Mouse (Mus musculus) stomach, embryonic 14.5 days (tissue): ENCODE data around the gene Fam199x. TPM values are rescaled to one million over a fixed set of nuclear protein-coding genes. Genes with fewer than 3 reads are reported as not detected.

Source experiments
- ATAC-seq: fragments of 200-750 bp; cut with Nextera tagmentation; 2 replicates; pipeline ENCODE4 v1.8.0; 2017; ENCODE audit warnings: low read depth, moderate TSS enrichment; ENCODE audit not compliant: insufficient number of reproducible peaks, insufficient read depth, low FRiP score
- H3K27ac ChIP-seq: fragments of 300-500 bp; sonication (generic); 2 replicates; pipeline ENCODE4 v1.5.1; 2014; ENCODE audit warnings: mild to moderate bottlenecking, low read length, moderate library complexity, mixed read lengths
- H3K27me3 ChIP-seq: fragments of 300-500 bp; sonication (generic); 2 replicates; pipeline ENCODE4 v1.6.1; 2014; ENCODE audit warnings: low read length, control low read depth, mixed read lengths; ENCODE audit not compliant: control insufficient read depth, insufficient read depth
- H3K36me3 ChIP-seq: fragments of 300-500 bp; sonication (generic); 2 replicates; pipeline ENCODE4 v1.6.1; 2014; ENCODE audit warnings: mild to moderate bottlenecking, control low read depth, low read length, moderate library complexity, mixed read lengths; ENCODE audit not compliant: control insufficient read depth, insufficient read depth
- H3K4me1 ChIP-seq: fragments of 300-500 bp; sonication (generic); 2 replicates; pipeline ENCODE4 v1.6.1; 2014; ENCODE audit warnings: low read length, control low read depth, mixed read lengths; ENCODE audit not compliant: control insufficient read depth, insufficient read depth
- H3K4me2 ChIP-seq: fragments of 300-500 bp; sonication (generic); replicated peaks from 2 replicates; pipeline ENCODE4 v1.6.1; 2014; ENCODE audit warnings: low read depth, low read length, control low read depth
- H3K4me3 ChIP-seq: fragments of 300-500 bp; sonication (generic); 2 replicates; pipeline ENCODE4 v1.5.1; 2014; ENCODE audit warnings: low read depth, low read length, control low read depth
- H3K9ac ChIP-seq: fragments of 300-500 bp; sonication (generic); replicated peaks from 2 replicates; pipeline ENCODE4 v1.6.1; 2014; ENCODE audit warnings: low read depth, mild to moderate bottlenecking, control low read depth, low read length, moderate library complexity, mixed read lengths
- H3K9me3 ChIP-seq: fragments of 300-500 bp; sonication (generic); 2 replicates; pipeline ENCODE4 v1.6.1; 2016; ENCODE audit warnings: low read depth, low read length, control low read depth; ENCODE audit not compliant: control insufficient read depth
- WGBS: fragments of 180-500 bp; shearing (Covaris S2); extraction: QIAGEN DNeasy Blood & Tissue Kit; methylation state at CpG from one replicate; pipeline ENCODE4 v1.1.7; 2014; 5-methylcytosine and 5-hydroxymethylcytosine counted together
- polyA plus RNA-seq: library from polyadenylated mRNA; unstranded; fragments of >200 nt; fragmentation: Nextera tagmentation; extraction: Ambion mirVana; gene quantifications from 2 replicates; pipeline ENCODE4 v1.2.1, GENCODE M21; 2014

Fam199x gene
- polyA plus RNA-seq = 9.9 and 10.6 TPM in 2 replicates

DNA sequence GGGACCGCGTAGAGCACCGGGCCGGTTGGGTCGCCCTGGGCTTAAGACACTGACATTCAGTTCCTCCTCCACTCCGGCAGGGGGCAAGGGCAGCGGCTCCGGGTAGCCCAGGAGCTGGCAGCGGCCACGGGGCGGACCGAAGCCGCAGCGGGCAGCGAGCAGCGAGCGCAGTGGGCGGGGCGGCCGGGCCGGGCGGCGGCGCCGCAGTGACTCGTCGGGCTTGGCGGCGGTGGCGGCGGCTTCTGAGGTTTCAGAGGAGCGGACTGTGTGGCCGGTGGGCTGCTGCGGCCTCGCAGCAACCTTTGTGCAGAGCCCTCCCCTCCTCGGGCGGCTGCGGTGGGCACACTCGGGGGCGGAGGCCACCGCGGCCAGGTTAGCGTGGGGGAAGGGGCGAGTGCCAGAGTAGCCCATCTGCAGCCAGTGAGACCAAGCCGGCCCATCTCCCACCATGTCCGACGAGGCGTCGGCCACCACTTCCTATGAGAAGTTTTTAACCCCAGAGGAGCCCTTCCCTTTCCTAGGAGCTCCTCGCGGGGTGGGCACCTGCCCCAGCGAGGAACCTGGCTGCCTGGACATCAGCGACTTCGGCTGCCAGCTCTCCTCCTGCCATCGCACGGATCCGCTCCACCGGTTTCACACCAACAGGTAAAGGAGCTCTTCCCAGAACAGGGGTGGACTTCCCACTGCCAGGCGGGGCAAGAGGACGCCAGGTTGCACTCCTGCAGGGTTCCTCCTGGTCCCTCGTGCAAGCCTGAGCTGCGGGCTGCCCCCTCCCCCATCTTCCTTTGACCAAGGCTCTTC, at the start of gene Fam199x:
Fam199x (plus strand) TSS at position 170 of the 801 bp plus-strand sequence.
- Histone ChIP-seq H3K4me2 (peak within 1 kb of the TSS; percentile 53), H3K27ac (0 out of 2 replicates have a peak within 1 kb of the TSS, but pooled peaks have one; percentile 27), H3K36me3 (no peaks in the 10 kb centered on the region), H3K27me3 (no peaks in the 10 kb centered on the region), H3K9me3 (no peaks in the 10 kb centered on the region), H3K9ac (peak within 1 kb of the TSS; percentile 48), H3K4me1 (no peaks in the 10 kb centered on the region), H3K4me3 (peak within 1 kb of the TSS; percentile 52)
- 22% methylated on average over 55 of the region's 62 CpGs for WGBS
- peak; percentile 90 for ATAC-seq

DNA sequence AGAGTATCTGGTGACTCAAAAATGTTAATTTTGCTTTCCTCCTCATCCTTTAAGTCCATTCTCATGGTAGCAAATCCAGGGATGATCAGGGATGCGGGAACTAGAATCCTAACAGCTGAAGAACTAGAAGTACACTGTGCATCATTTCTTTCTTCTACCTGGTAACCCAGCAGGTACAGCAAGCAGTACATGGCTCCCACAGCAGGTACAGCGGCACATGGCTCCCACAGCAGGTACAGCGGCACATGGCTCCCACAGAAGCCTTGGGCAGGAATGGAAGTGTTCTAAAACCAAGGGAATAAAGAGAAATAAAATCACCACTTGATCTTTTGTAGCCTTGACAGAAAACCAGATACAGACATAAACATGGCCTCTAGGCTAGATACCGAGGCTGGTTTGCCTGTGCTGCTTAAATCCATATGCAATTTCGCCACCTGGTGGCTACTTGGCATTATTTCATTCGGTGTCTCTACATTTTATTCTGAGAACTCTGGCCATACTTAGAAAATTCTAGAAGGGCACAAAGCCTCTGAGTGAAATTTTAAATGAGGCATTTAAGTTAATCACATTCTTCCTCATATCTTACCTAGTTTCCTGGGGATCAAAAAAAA, 34.2 kb upstream of the Fam199x start:
- WGBS = 53% methylated on average over 6 of the region's 6 CpGs
- ATAC-seq = no peak

GRCm38 (mm10) chrX:137017668-137018067, 31.7 kb upstream of the Fam199x start:
- 77% methylated on average over 1 of the region's 1 CpGs for WGBS
- H3K27me3 ChIP-seq = no peaks in the 10 kb centered on the region

More for the DNA sequence above, 34.2 kb upstream of the Fam199x start:
- Histone ChIP-seq H3K27ac (no peak overlapping the region), H3K36me3 (no peaks in the 10 kb centered on the region), H3K27me3 (no peaks in the 10 kb centered on the region), H3K4me3 (no peak overlapping the region), H3K4me1 (no peaks in the 10 kb centered on the region), H3K9me3 (no peaks in the 10 kb centered on the region), H3K9ac (no peak overlapping the region), H3K4me2 (no peak overlapping the region)

GRCm38 (mm10) chrX:137019310-137019709, 30.1 kb upstream of the Fam199x start:
- Histone ChIP-seq H3K9ac (no peak overlapping the region), H3K4me1 (no peaks in the 10 kb centered on the region), H3K4me3 (no peak overlapping the region), H3K27ac (no peak overlapping the region), H3K27me3 (no peaks in the 10 kb centered on the region), H3K36me3 (no peaks in the 10 kb centered on the region), H3K9me3 (no peaks in the 10 kb centered on the region), H3K4me2 (no peak overlapping the region)
- WGBS = 27% methylated on average over 1 of the region's 1 CpGs
- no peak for ATAC-seq

More at GRCm38 (mm10) chrX:137017668-137018067, 31.7 kb upstream of the Fam199x start:
- Histone ChIP-seq H3K4me2 (no peak overlapping the region), H3K4me3 (no peak overlapping the region), H3K4me1 (no peaks in the 10 kb centered on the region), H3K9me3 (no peaks in the 10 kb centered on the region), H3K36me3 (no peaks in the 10 kb centered on the region), H3K9ac (no peak overlapping the region), H3K27ac (no peak overlapping the region)
- no peak for ATAC-seq

GRCm38 (mm10) chrX:137030916-137031315, 18.5 kb upstream of the Fam199x start:
- Histone ChIP-seq H3K9ac (no peak overlapping the region), H3K36me3 (no peaks in the 10 kb centered on the region), H3K4me2 (no peak overlapping the region), H3K9me3 (no peaks in the 10 kb centered on the region), H3K4me3 (no peak overlapping the region), H3K27ac (no peak overlapping the region), H3K27me3 (no peaks in the 10 kb centered on the region), H3K4me1 (no peaks in the 10 kb centered on the region)
- ATAC-seq = 0 out of 2 replicates have a peak, but pooled peaks have one; percentile 63
- 86% methylated on average over 8 of the region's 8 CpGs for WGBS

- Histone ChIP-seq H3K36me3 (no peaks in the 10 kb centered on the region), H3K9me3 (no peaks in the 10 kb centered on the region), H3K4me2 (no peak overlapping the region), H3K4me3 (no peak overlapping the region), H3K27ac (no peak overlapping the region), H3K27me3 (no peaks in the 10 kb centered on the region), H3K9ac (no peak overlapping the region), H3K4me1 (no peaks in the 10 kb centered on the region)
- 83% methylated on average over 5 of the region's 5 CpGs for WGBS
- ATAC-seq = no peak
Measured at GRCm38 (mm10) chrX:137031726-137032125, 17.7 kb upstream of the Fam199x start.

DNA sequence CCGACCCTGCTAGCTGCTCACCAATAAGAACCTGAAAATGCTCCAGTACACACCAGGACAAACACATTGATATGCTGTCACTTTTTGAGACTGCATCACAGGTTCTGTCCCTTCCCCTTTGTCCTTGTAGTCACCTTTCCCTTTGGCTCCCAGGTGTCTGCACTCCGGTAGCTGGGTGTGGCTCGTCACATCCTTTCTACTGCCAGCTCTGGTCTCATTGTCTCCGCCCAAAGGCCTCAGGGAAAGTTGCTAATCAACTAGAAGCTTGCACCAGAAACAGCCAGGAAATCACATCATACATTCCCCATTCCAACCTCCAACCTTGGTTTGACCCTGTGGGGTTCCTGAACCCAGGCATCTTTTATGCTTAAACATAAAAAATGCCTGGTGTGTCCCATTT, 15.1 kb upstream of the Fam199x start:
- Histone ChIP-seq H3K9me3 (no peaks in the 10 kb centered on the region), H3K27ac (no peak overlapping the region), H3K4me2 (no peak overlapping the region), H3K36me3 (no peaks in the 10 kb centered on the region), H3K27me3 (no peaks in the 10 kb centered on the region), H3K4me1 (no peaks in the 10 kb centered on the region), H3K4me3 (no peak overlapping the region), H3K9ac (no peak overlapping the region)
- WGBS = 68% methylated on average over 4 of the region's 4 CpGs
- ATAC-seq = no peak

DNA sequence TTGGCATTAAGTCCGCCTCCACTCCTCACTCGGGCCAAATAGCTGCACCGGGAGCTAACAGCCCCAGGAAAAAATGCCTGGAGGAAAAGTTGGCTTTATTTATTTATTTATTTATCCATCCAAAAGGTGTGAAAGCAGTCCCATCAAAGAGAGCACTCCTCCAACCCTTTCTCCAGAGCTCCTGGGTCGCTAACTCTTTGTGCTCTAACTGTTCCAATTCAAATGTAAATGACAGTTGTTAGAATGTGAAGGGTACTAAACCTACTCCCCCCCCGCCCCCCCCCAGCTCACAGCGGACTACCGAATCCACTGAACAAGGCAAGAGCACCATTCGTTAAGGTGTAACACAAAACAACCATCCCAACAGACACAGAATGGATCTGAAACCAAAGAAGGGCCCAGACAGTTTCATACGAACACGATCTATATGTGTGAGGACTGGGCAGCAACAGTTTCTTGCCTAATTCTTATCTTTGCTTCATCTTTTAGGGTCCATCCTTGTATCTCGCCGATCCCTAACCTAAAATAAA, 11.9 kb upstream of the Fam199x start:
- Histone ChIP-seq H3K27ac (0 out of 2 replicates have a peak overlapping the region, but pooled peaks have one; percentile 77), H3K9me3 (no peaks in the 10 kb centered on the region), H3K27me3 (no peaks in the 10 kb centered on the region), H3K4me2 (peak overlapping the region; percentile 49), H3K36me3 (no peaks in the 10 kb centered on the region), H3K9ac (peak overlapping the region; percentile 45), H3K4me1 (no peaks in the 10 kb centered on the region), H3K4me3 (peak overlapping the region; percentile 42)
- no peak for ATAC-seq
- WGBS = 20% methylated on average over 12 of the region's 12 CpGs
